Mouse (Mus musculus): ENCODE measurements around the gene Helz.

DNA sequence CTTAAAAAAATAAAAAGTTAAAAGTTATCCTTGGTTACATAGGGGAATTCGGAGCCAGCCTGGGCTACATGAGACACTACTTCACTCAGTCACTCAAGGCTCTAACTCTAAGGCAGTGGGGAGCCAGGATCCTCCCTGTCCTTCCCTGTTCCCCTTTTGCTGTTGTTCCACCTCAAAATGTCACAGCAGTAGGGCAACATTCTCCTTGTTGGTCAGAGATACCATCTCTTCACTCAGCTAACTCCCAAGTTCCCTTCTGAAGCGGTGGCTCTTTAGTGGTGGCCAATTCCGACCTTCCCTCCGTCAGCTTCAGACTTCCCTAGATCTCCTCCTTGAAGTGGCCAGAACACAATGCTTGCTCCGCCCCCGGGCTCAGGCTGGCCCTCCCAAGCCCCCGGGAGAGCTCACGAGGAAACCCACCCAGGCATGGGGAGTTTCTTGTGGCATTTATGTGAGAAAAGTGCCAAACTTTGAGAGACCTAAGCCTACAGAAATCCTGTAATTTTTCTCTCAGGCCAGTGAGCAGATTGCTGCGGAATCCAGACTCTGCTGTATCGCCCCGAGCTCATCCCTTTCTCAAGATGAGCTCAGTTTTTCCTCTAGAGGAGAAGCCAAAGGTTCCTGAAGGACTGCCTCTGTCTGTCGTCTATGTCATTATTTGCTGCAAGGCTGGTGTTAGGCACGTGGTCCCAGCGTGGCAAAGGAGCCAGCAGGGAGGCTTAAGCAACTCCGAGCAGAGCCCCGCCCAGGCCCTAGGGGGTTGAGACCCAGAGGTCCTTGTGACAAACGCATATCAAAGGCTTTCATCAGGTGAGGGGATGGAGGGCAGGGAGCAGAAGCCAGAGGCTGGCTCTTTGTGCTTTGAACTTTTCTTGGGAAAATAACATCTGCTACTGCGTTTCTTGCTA is 37.1 kb upstream of the Helz start:
- no peak for TF ChIP-seq CTCF (IDR thresholded peaks at IDR 0.05; ENCODE audit: borderline replicate concordance, extremely low read depth, insufficient read depth, insufficient read length)
- TF ChIP-seq POLR2A (IDR thresholded peaks at IDR 0.05; ENCODE audit: borderline replicate concordance, extremely low read depth, insufficient read depth, insufficient read length, poor library complexity, severe bottlenecking): no peak

Measured in brain, embryonic 14.5 days (tissue).